Mouse (Mus musculus): ENCODE results near the gene Oas2.

- TF ChIP-seq TAL1 (IDR thresholded peaks at IDR 0.05; ENCODE audit: low read length) (no peak), GATA1 (IDR thresholded peaks at IDR 0.05; ENCODE audit: low read length) (no peak)
Observed at GRCm38 (mm10) chr5:120782446-120782845, 32.8 kb upstream of the Oas2 start.

Data from erythroblast, embryonic 14.5 days (primary cell).